Mouse (Mus musculus) lung, adult 2 months (tissue): ENCODE measurements around the gene Usb1.

Source experiments
- CTCF ChIP-seq: fragments of 200-500 bp; IDR thresholded peaks from 2 replicates; pipeline ENCODE4 v1.5.1; 2011; ENCODE audit warnings: mild to moderate bottlenecking, low read length, control low read depth; ENCODE audit not compliant: insufficient read depth
- POLR2A ChIP-seq: fragments of 200-500 bp; IDR thresholded peaks from 2 replicates; pipeline ENCODE4 v1.6.1; 2011; ENCODE audit warnings: low read depth, mild to moderate bottlenecking, control low read depth, low read length, borderline replicate concordance; ENCODE audit errors: extremely low read depth

DNA sequence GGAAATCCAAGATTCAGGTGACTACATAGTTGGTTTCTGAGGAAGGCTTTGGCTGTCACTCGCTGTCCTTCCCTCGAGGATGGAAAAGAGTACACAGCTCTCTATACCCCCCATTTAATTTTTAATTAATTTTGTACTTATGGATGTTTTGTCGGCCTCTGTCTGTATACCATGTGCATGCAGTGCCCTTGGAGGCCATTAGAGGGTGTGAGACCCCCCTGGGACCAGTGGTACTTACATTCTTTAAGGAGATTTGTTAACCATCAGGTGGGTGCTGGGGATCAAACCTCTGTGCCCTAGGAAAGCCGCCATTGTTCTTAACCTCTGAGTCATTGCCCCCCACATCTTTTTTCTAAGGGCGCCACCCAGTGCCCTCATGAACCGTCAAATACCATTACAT lies 12.6 kb downstream of the Usb1 start:
- TF ChIP-seq CTCF (no peak), POLR2A (no peak)
